Mouse (Mus musculus) kidney, adult 2 months (tissue): Measurements from ENCODE around the gene Rbm39.

Source experiments
- CTCF ChIP-seq: fragments of 200-500 bp; conservative IDR thresholded peaks from 2 replicates; pipeline ENCODE4 v1.5.1; 2011; ENCODE audit warnings: low read depth, mild to moderate bottlenecking, control low read depth, low read length, moderate library complexity, mixed read lengths; ENCODE audit not compliant: insufficient read depth, insufficient read length
- POLR2A ChIP-seq: fragments of 200-500 bp; IDR thresholded peaks from one replicate; pipeline ENCODE4 v1.6.1; 2011; ENCODE audit warnings: low read depth, low read length, control low read depth

DNA sequence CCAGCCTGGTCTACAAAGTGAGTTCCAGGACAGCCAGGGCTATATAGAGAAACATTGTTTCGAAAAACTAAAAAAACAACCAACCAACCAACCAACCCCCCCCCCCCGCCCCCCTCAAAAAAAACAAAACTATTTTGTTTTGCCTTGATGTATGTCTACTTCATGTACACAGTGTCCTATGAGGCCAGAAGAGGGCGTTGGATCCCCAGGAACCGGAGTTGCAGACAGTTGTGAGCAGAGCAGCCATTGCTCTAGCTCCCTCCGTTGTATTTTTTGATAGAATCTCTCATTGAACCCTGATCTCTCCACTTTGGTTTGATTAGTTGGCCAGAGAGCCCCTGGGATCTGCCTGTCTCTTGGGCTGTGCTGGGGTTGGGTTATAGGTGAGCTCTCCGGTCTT lies 23.9 kb upstream of the Rbm39 start:
- TF ChIP-seq CTCF (peak; percentile 32; the same call in 1 of the 2 replicates), POLR2A (no peak)
